Mouse (Mus musculus): ENCODE measurements at regions not wholly inside any gene's neighbourhood (a gene's known extent, or its start where the extent isn't known, plus 50 kb on each side); places are given as distances from the start of the nearest gene placed in this dataset.

- Histone ChIP-seq H3K4me3 (ENCODE audit: low read depth, low read length) (no peak overlapping the region), H3K9me3 (ENCODE audit: control insufficient read depth, low read depth, low read length) (no peaks in the 10 kb centered on the region), H3K27ac (ENCODE audit: low read length) (no peak overlapping the region), H3K27me3 (ENCODE audit: control insufficient read depth, insufficient read depth, low read length) (no peaks in the 10 kb centered on the region), H3K4me1 (ENCODE audit: control insufficient read depth, insufficient read depth, low read length) (no peaks in the 10 kb centered on the region), H3K36me3 (ENCODE audit: control insufficient read depth, insufficient read depth, low read length) (no peaks in the 10 kb centered on the region), H3K4me2 (replicated peaks; ENCODE audit: low read depth, low read length) (no peak overlapping the region), H3K9ac (replicated peaks; ENCODE audit: low read depth, low read length) (no peak overlapping the region)
- 72% methylated on average over 22 of the region's 22 CpGs for WGBS
- no peak for ATAC-seq (ENCODE audit: insufficient number of reproducible peaks, insufficient read depth, low FRiP score, low read depth)
Observed at GRCm38 (mm10) chr17:47210441-47211196, 158.1 kb upstream of the Mrps10 start.

GRCm38 (mm10) chr17:47208886-47209585 lies 159.7 kb upstream of the Mrps10 start:
- H3K27me3 ChIP-seq (ENCODE audit: control insufficient read depth, insufficient read depth, low read length), result no peaks in the 10 kb centered on the region
- H3K4me1 ChIP-seq (ENCODE audit: control insufficient read depth, insufficient read depth, low read length), result 0 out of 2 replicates have a peak, but pooled peaks cover 4% of the 10 kb centered on the region
- no peak overlapping the region for H3K4me2 ChIP-seq (replicated peaks; ENCODE audit: low read depth, low read length)
- H3K27ac ChIP-seq (ENCODE audit: low read length), result no peak overlapping the region
- no peak overlapping the region for H3K9ac ChIP-seq (replicated peaks; ENCODE audit: low read depth, low read length)
- H3K9me3 ChIP-seq (ENCODE audit: control insufficient read depth, low read depth, low read length), result no peaks in the 10 kb centered on the region
- no peak overlapping the region for H3K4me3 ChIP-seq (ENCODE audit: low read depth, low read length)
- 86% methylated on average over 16 of the region's 16 CpGs for WGBS
- H3K36me3 ChIP-seq (ENCODE audit: control insufficient read depth, insufficient read depth, low read length), result no peaks in the 10 kb centered on the region
- no peak for ATAC-seq (ENCODE audit: insufficient number of reproducible peaks, insufficient read depth, low FRiP score, low read depth)

GRCm38 (mm10) chr17:47207471-47207870 lies 161.2 kb upstream of the Mrps10 start:
- no peaks in the 10 kb centered on the region for H3K9me3 ChIP-seq (ENCODE audit: control insufficient read depth, low read depth, low read length)
- 0 out of 2 replicates have a peak, but pooled peaks cover 4% of the 10 kb centered on the region for H3K4me1 ChIP-seq (ENCODE audit: control insufficient read depth, insufficient read depth, low read length)
- no peak overlapping the region for H3K27ac ChIP-seq (ENCODE audit: low read length)
- no peaks in the 10 kb centered on the region for H3K27me3 ChIP-seq (ENCODE audit: control insufficient read depth, insufficient read depth, low read length)
- ATAC-seq (ENCODE audit: insufficient number of reproducible peaks, insufficient read depth, low FRiP score, low read depth), result no peak
- H3K4me3 ChIP-seq (ENCODE audit: low read depth, low read length), result no peak overlapping the region
- no peaks in the 10 kb centered on the region for H3K36me3 ChIP-seq (ENCODE audit: control insufficient read depth, insufficient read depth, low read length)
- H3K9ac ChIP-seq (replicated peaks; ENCODE audit: low read depth, low read length), result no peak overlapping the region
- 94% methylated on average over 4 of the region's 4 CpGs for WGBS
- no peak overlapping the region for H3K4me2 ChIP-seq (replicated peaks; ENCODE audit: low read depth, low read length)

- no peak overlapping the region for H3K9ac ChIP-seq (replicated peaks; ENCODE audit: low read depth, low read length)
- ATAC-seq (ENCODE audit: insufficient number of reproducible peaks, insufficient read depth, low FRiP score, low read depth), result no peak
- 0 out of 2 replicates have a peak, but pooled peaks cover 4% of the 10 kb centered on the region for H3K4me1 ChIP-seq (ENCODE audit: control insufficient read depth, insufficient read depth, low read length)
- H3K27me3 ChIP-seq (ENCODE audit: control insufficient read depth, insufficient read depth, low read length), result no peaks in the 10 kb centered on the region
- H3K9me3 ChIP-seq (ENCODE audit: control insufficient read depth, low read depth, low read length), result no peaks in the 10 kb centered on the region
- no peak overlapping the region for H3K4me3 ChIP-seq (ENCODE audit: low read depth, low read length)
- no peak overlapping the region for H3K27ac ChIP-seq (ENCODE audit: low read length)
- WGBS, result 69% methylated on average over 7 of the region's 7 CpGs
- no peaks in the 10 kb centered on the region for H3K36me3 ChIP-seq (ENCODE audit: control insufficient read depth, insufficient read depth, low read length)
- H3K4me2 ChIP-seq (replicated peaks; ENCODE audit: low read depth, low read length), result no peak overlapping the region
Observed at GRCm38 (mm10) chr17:47204470-47205162, 164.1 kb upstream of the Mrps10 start.

- Histone ChIP-seq H3K9me3 (ENCODE audit: control insufficient read depth, low read depth, low read length) (no peaks in the 10 kb centered on the region; the same call in 1 of the 2 replicates), H3K4me1 (ENCODE audit: control insufficient read depth, insufficient read depth, low read length) (peaks cover 12% of the 10 kb centered on the region; the same call in 1 of the 2 replicates), H3K36me3 (ENCODE audit: control insufficient read depth, insufficient read depth, low read length) (no peaks in the 10 kb centered on the region), H3K4me3 (ENCODE audit: low read depth, low read length) (no peak overlapping the region), H3K4me2 (replicated peaks; ENCODE audit: low read depth, low read length) (no peak overlapping the region), H3K27me3 (ENCODE audit: control insufficient read depth, insufficient read depth, low read length) (no peaks in the 10 kb centered on the region), H3K27ac (ENCODE audit: low read length) (no peak overlapping the region), H3K9ac (replicated peaks; ENCODE audit: low read depth, low read length) (no peak overlapping the region)
- WGBS, result 90% methylated on average over 10 of the region's 10 CpGs
- ATAC-seq (ENCODE audit: insufficient number of reproducible peaks, insufficient read depth, low FRiP score, low read depth), result no peak
Observed at GRCm38 (mm10) chr17:47199206-47199605, 169.5 kb upstream of the Mrps10 start.

GRCm38 (mm10) chr17:47197957-47198356 lies 170.7 kb upstream of the Mrps10 start:
- H3K4me3 ChIP-seq (ENCODE audit: low read depth, low read length), result no peak overlapping the region
- H3K9me3 ChIP-seq (ENCODE audit: control insufficient read depth, low read depth, low read length), result no peaks in the 10 kb centered on the region; the same call in 1 of the 2 replicates
- no peak for ATAC-seq (ENCODE audit: insufficient number of reproducible peaks, insufficient read depth, low FRiP score, low read depth)
- H3K4me2 ChIP-seq (replicated peaks; ENCODE audit: low read depth, low read length), result no peak overlapping the region
- H3K9ac ChIP-seq (replicated peaks; ENCODE audit: low read depth, low read length), result no peak overlapping the region
- no peaks in the 10 kb centered on the region for H3K36me3 ChIP-seq (ENCODE audit: control insufficient read depth, insufficient read depth, low read length)
- H3K27ac ChIP-seq (ENCODE audit: low read length), result no peak overlapping the region
- peaks cover 12% of the 10 kb centered on the region; the same call in 1 of the 2 replicates for H3K4me1 ChIP-seq (ENCODE audit: control insufficient read depth, insufficient read depth, low read length)
- 52% methylated on average over 7 of the region's 7 CpGs for WGBS
- H3K27me3 ChIP-seq (ENCODE audit: control insufficient read depth, insufficient read depth, low read length), result no peaks in the 10 kb centered on the region

- Histone ChIP-seq H3K9me3 (ENCODE audit: control insufficient read depth, low read depth, low read length) (no peaks in the 10 kb centered on the region; the same call in 1 of the 2 replicates), H3K27me3 (ENCODE audit: control insufficient read depth, insufficient read depth, low read length) (no peaks in the 10 kb centered on the region), H3K4me2 (replicated peaks; ENCODE audit: low read depth, low read length) (no peak overlapping the region), H3K4me1 (ENCODE audit: control insufficient read depth, insufficient read depth, low read length) (peaks cover 12% of the 10 kb centered on the region; the same call in 1 of the 2 replicates), H3K4me3 (ENCODE audit: low read depth, low read length) (no peak overlapping the region), H3K36me3 (ENCODE audit: control insufficient read depth, insufficient read depth, low read length) (no peaks in the 10 kb centered on the region), H3K27ac (ENCODE audit: low read length) (no peak overlapping the region), H3K9ac (replicated peaks; ENCODE audit: low read depth, low read length) (no peak overlapping the region)
- no peak for ATAC-seq (ENCODE audit: insufficient number of reproducible peaks, insufficient read depth, low FRiP score, low read depth)
- 56% methylated on average over 6 of the region's 6 CpGs for WGBS
Observed at GRCm38 (mm10) chr17:47196992-47197391, 171.7 kb upstream of the Mrps10 start.

GRCm38 (mm10) chr17:47195981-47196380 lies 172.7 kb upstream of the Mrps10 start:
- 62% methylated on average over 7 of the region's 7 CpGs for WGBS

More at GRCm38 (mm10) chr17:47195981-47196380, 172.7 kb upstream of the Mrps10 start:
- Histone ChIP-seq H3K27me3 (ENCODE audit: control insufficient read depth, insufficient read depth, low read length) (no peaks in the 10 kb centered on the region), H3K4me1 (ENCODE audit: control insufficient read depth, insufficient read depth, low read length) (peaks cover 12% of the 10 kb centered on the region; the same call in 1 of the 2 replicates), H3K36me3 (ENCODE audit: control insufficient read depth, insufficient read depth, low read length) (no peaks in the 10 kb centered on the region), H3K9me3 (ENCODE audit: control insufficient read depth, low read depth, low read length) (no peaks in the 10 kb centered on the region; the same call in 1 of the 2 replicates), H3K9ac (replicated peaks; ENCODE audit: low read depth, low read length) (no peak overlapping the region), H3K4me2 (replicated peaks; ENCODE audit: low read depth, low read length) (no peak overlapping the region), H3K4me3 (ENCODE audit: low read depth, low read length) (no peak overlapping the region), H3K27ac (ENCODE audit: low read length) (no peak overlapping the region)
- ATAC-seq (ENCODE audit: insufficient number of reproducible peaks, insufficient read depth, low FRiP score, low read depth), result no peak
